Mouse (Mus musculus): Measurements from ENCODE around the gene Topors. TPM values are rescaled to one million over a fixed set of nuclear protein-coding genes. Genes with fewer than 3 reads are reported as not detected.

Topors gene
- polyA plus RNA-seq, 1 experiment from 2014 or later = 38.1 TPM

DNA sequence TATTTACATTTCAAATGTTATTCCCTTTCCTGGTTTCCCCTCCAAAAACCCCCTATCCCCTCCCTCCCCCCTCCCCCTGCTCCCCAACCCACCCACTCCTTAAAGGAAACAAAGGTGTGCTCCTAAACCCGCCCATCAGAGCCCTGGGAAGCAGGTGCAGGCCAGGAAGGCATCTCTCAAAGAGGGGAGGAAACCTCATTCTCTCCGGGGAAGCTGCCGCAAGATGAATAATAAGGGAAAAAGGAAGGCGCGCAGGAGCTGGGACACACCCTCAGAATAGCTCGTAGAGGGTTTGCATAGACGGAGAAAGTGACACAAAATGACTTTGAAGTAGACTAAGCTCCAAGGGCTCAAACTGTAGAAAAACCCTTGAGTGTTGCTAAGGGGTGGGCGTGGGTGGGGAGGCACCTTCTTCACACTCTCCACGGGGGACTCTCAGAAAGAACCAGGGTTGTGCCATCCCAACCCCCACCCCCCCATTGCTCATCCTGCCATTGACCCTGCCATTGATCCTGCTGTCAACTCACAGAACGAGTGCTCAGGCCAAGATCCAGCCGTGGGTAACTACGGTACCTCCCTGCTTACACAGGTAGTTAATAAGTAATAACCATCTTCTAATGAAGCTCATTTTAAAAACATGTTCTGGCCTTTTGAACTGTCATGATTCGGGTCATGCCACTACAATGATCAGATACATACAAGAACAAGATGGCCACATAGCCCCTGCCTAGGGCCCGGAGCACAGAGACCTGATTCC, 48.5 kb downstream of the Topors start:
- Histone ChIP-seq H3K4me2 (ENCODE audit: low read length) (peak overlapping the region; percentile 33), H3K4me3 (replicated peaks; ENCODE audit: low read length) (no peak overlapping the region), H3K4me1 (replicated peaks; ENCODE audit: control insufficient read depth, insufficient read depth, low read length) (0 out of 2 replicates have a peak, but pooled peaks cover 4% of the 10 kb centered on the region), H3K9me3 (ENCODE audit: control insufficient read depth, low read length) (no peaks in the 10 kb centered on the region), H3K27ac (ENCODE audit: low read length) (no peak overlapping the region), H3K36me3 (ENCODE audit: control insufficient read depth, insufficient read depth) (no peaks in the 10 kb centered on the region), H3K9ac (replicated peaks; ENCODE audit: low read depth, low read length) (no peak overlapping the region), H3K27me3 (replicated peaks; ENCODE audit: control insufficient read depth, insufficient read depth, low read length) (no peaks in the 10 kb centered on the region)
- ATAC-seq = no peak
- 47% methylated on average over 14 of the region's 14 CpGs for WGBS

DNA sequence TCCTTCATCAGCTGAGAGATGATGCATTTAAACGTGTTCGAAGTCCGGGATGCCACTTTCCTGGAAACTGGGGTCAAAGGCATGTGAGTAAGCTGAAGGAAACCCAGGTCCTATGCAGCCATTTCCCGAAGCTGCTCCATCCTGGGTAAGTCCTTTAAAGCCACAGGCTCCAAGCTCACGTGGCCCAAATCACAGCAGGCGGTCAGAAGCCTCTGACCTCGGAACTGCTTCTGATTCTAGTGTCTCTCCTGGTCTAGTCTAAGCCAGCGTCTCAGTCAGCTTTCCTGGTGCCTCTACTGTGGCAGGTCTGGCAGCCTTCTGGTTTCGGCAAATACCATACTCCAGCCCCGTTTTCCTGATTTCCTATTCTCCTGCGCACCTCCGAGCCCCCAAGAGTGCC, 49.2 kb downstream of the Topors start:
- Histone ChIP-seq H3K36me3 (ENCODE audit: control insufficient read depth, insufficient read depth) (no peaks in the 10 kb centered on the region), H3K9ac (replicated peaks; ENCODE audit: low read depth, low read length) (no peak overlapping the region; the same call in 1 of the 2 replicates), H3K4me1 (replicated peaks; ENCODE audit: control insufficient read depth, insufficient read depth, low read length) (0 out of 2 replicates have a peak, but pooled peaks cover 4% of the 10 kb centered on the region), H3K27ac (ENCODE audit: low read length) (no peak overlapping the region), H3K4me2 (ENCODE audit: low read length) (peak overlapping the region; percentile 33), H3K27me3 (replicated peaks; ENCODE audit: control insufficient read depth, insufficient read depth, low read length) (no peaks in the 10 kb centered on the region), H3K9me3 (ENCODE audit: control insufficient read depth, low read length) (no peaks in the 10 kb centered on the region), H3K4me3 (replicated peaks; ENCODE audit: low read length) (peak overlapping the region; percentile 4; the same call in 1 of the 2 replicates)
- no peak for ATAC-seq
- WGBS = 18% methylated on average over 12 of the region's 12 CpGs

DNA sequence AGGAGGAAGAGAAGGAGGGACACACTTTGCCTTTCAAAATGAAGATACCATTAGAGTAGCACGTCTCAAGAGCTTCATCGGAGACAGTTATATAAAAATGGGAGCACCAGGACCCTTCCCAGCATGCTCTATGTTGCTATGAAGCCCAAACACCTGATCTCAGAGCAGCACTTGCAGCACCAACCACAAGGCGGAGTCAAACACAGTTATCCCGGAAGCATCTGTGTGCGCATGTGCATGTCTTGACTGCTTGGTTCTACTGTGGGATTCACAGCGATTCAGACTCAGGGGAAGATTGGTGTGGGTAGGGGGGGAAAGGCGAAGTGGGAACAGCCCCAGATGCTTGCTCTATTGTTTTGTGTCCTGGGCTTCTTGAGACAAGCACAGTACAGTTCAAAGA, 51.3 kb downstream of the Topors start:
- Histone ChIP-seq H3K36me3 (ENCODE audit: control insufficient read depth, insufficient read depth) (no peaks in the 10 kb centered on the region), H3K9me3 (ENCODE audit: control insufficient read depth, low read length) (no peaks in the 10 kb centered on the region), H3K27me3 (replicated peaks; ENCODE audit: control insufficient read depth, insufficient read depth, low read length) (no peaks in the 10 kb centered on the region), H3K4me2 (ENCODE audit: low read length) (no peak overlapping the region), H3K9ac (replicated peaks; ENCODE audit: low read depth, low read length) (no peak overlapping the region), H3K27ac (ENCODE audit: low read length) (no peak overlapping the region), H3K4me3 (replicated peaks; ENCODE audit: low read length) (no peak overlapping the region), H3K4me1 (replicated peaks; ENCODE audit: control insufficient read depth, insufficient read depth, low read length) (0 out of 2 replicates have a peak, but pooled peaks cover 4% of the 10 kb centered on the region)
- no peak for ATAC-seq
- 74% methylated on average over 7 of the region's 7 CpGs for WGBS

DNA sequence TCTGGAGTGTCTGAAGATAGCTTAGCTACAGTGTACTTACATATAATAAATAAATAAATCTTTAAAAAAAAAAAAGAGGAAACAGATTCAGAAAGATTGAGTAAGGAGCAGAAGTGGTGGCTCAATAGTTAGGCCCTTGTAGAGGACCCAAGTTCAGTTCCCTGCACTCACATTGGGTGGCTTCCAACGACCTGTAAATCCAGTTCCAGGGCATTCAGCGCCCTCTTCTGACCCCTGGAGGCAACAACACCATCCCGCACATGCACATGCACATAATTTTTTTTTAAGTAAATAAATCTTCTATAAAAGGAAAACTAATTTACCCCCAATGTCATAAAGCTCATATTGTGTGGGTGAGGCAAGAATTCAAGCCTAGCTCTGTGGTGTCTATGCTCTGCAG, 51.7 kb downstream of the Topors start:
- no peak for ATAC-seq
- H3K36me3 ChIP-seq (ENCODE audit: control insufficient read depth, insufficient read depth) = no peaks in the 10 kb centered on the region
- H3K9me3 ChIP-seq (ENCODE audit: control insufficient read depth, low read length) = no peaks in the 10 kb centered on the region
- H3K27ac ChIP-seq (ENCODE audit: low read length) = no peak overlapping the region
- no peak overlapping the region for H3K9ac ChIP-seq (replicated peaks; ENCODE audit: low read depth, low read length)
- H3K27me3 ChIP-seq (replicated peaks; ENCODE audit: control insufficient read depth, insufficient read depth, low read length) = no peaks in the 10 kb centered on the region
- no peak overlapping the region for H3K4me3 ChIP-seq (replicated peaks; ENCODE audit: low read length)
- no peak overlapping the region for H3K4me2 ChIP-seq (ENCODE audit: low read length)
- 0 out of 2 replicates have a peak, but pooled peaks cover 4% of the 10 kb centered on the region for H3K4me1 ChIP-seq (replicated peaks; ENCODE audit: control insufficient read depth, insufficient read depth, low read length)
- WGBS = 56% methylated on average over 3 of the region's 3 CpGs

DNA sequence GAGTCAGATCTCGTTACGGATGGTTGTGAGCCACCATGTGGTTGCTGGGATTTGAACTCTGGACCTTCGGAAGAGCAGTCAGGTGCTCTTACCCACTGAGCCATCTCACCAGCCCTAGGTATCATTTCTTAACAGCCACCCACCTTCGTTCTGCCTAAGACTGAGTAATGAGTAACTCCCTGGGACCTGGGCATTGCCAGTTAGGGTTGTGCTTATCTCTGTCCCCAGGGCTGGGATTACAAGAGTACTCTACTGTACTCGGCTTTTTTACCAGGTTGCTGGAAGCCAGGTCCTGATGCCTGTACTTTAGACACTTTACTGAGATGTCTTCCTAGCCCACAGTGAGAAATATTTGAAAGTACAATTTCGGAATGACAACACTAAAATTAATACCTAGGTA, 57.5 kb downstream of the Topors start:
- Histone ChIP-seq H3K27ac (ENCODE audit: low read length) (no peak overlapping the region), H3K9me3 (ENCODE audit: control insufficient read depth, low read length) (no peaks in the 10 kb centered on the region), H3K4me2 (ENCODE audit: low read length) (no peak overlapping the region), H3K4me3 (replicated peaks; ENCODE audit: low read length) (no peak overlapping the region), H3K36me3 (ENCODE audit: control insufficient read depth, insufficient read depth) (no peaks in the 10 kb centered on the region), H3K4me1 (replicated peaks; ENCODE audit: control insufficient read depth, insufficient read depth, low read length) (no peaks in the 10 kb centered on the region), H3K9ac (replicated peaks; ENCODE audit: low read depth, low read length) (no peak overlapping the region), H3K27me3 (replicated peaks; ENCODE audit: control insufficient read depth, insufficient read depth, low read length) (no peaks in the 10 kb centered on the region)
- ATAC-seq = no peak
- WGBS = 94% methylated on average over 4 of the region's 6 CpGs

Other genes starting within 250 kb of the Topors start
- gene Aco1, start 126.8 kb downstream of the Topors start, polyA plus RNA-seq (2015; fragmentation: Nextera tagmentation; extraction: Ambion mirVana) = 54.3 and 58.3 TPM in 2 replicates
- gene Ddx58, start 30.0 kb downstream of the Topors start, polyA plus RNA-seq (2015; fragmentation: Nextera tagmentation; extraction: Ambion mirVana) = 2.5 and 4.5 TPM in 2 replicates
- gene Smim27, start 271 bp downstream of the Topors start, polyA plus RNA-seq (2015; fragmentation: Nextera tagmentation; extraction: Ambion mirVana) = 16.7 and 18.3 TPM in 2 replicates
- gene Ndufb6, start 9.6 kb upstream of the Topors start, polyA plus RNA-seq (2015; fragmentation: Nextera tagmentation; extraction: Ambion mirVana) = 270 and 276 TPM in 2 replicates
- gene Tmem215, start 202.3 kb upstream of the Topors start, polyA plus RNA-seq (2015; fragmentation: Nextera tagmentation; extraction: Ambion mirVana) = 0.40 and 0.73 TPM in 2 replicates

Data from forebrain, embryonic 16.5 days (tissue).